Mouse (Mus musculus): ENCODE measurements around the gene Sipa1l2.

GRCm38 (mm10) chr8:125574280-125574679 lies 4.7 kb upstream of the Sipa1l2 start:
- TF ChIP-seq CTCF (conservative IDR thresholded peaks at IDR 0.05; ENCODE audit: low read length), result peak; percentile 85
- no peak for TF ChIP-seq NANOG (IDR thresholded peaks at IDR 0.05; ENCODE audit: borderline replicate concordance, low read length)
- no peak for TF ChIP-seq POU5F1 (IDR thresholded peaks at IDR 0.05; ENCODE audit: borderline replicate concordance, low read length)
